Mouse (Mus musculus) liver, embryonic 11.5 days (tissue): ENCODE data around the gene Oxa1l. TPM values are rescaled to one million over a fixed set of nuclear protein-coding genes. Genes with fewer than 3 reads are reported as not detected.

Experiments used
- ATAC-seq: fragments of 200-750 bp; cut with Nextera tagmentation; replicated peaks from 2 replicates; pipeline ENCODE4 v1.8.0; 2017; ENCODE audit warnings: moderate number of reproducible peaks, mild to moderate bottlenecking, moderate TSS enrichment, moderate library complexity; ENCODE audit not compliant: low FRiP score
- DNase-seq: peaks from one replicate; pipeline ENCODE4 v3.0.0-alpha.2; 2017; ENCODE audit warnings: low spot score
- H3K27ac ChIP-seq: fragments of 300-500 bp; sonication (generic); 2 replicates; pipeline ENCODE4 v1.5.1; 2014; ENCODE audit warnings: mild to moderate bottlenecking, low read depth, low read length, control low read depth
- H3K27me3 ChIP-seq: fragments of 300-500 bp; sonication (generic); replicated peaks from 2 replicates; pipeline ENCODE4 v1.6.1; 2014; ENCODE audit warnings: low read length, mixed read lengths; ENCODE audit not compliant: control insufficient read depth, insufficient read depth
- H3K36me3 ChIP-seq: fragments of 300-500 bp; sonication (generic); 2 replicates; pipeline ENCODE4 v1.6.1; 2014; ENCODE audit warnings: mild to moderate bottlenecking, low read length, moderate library complexity, mixed read lengths; ENCODE audit not compliant: control insufficient read depth, insufficient read depth
- H3K4me1 ChIP-seq: fragments of 300-500 bp; sonication (generic); replicated peaks from 2 replicates; pipeline ENCODE4 v1.6.1; 2014; ENCODE audit warnings: low read length, mixed read lengths; ENCODE audit not compliant: control insufficient read depth, insufficient read depth
- H3K4me2 ChIP-seq: fragments of 300-500 bp; sonication (generic); 2 replicates; pipeline ENCODE4 v1.6.1; 2014; ENCODE audit warnings: mild to moderate bottlenecking, control low read depth, moderate library complexity
- H3K4me3 ChIP-seq: fragments of 300-500 bp; sonication (generic); 2 replicates; pipeline ENCODE4 v1.5.1; 2014; ENCODE audit warnings: low read depth, low read length, control low read depth
- H3K9ac ChIP-seq: fragments of 300-500 bp; sonication (generic); 2 replicates; pipeline ENCODE4 v1.6.1; 2014; ENCODE audit warnings: low read depth, low read length, control low read depth
- H3K9me3 ChIP-seq: fragments of 300-500 bp; sonication (generic); 2 replicates; pipeline ENCODE4 v1.6.1; 2016; ENCODE audit warnings: low read length, inconsistent platforms, mixed read lengths; ENCODE audit not compliant: control insufficient read depth
- WGBS: fragments of 180-500 bp; shearing (Covaris S2); extraction: QIAGEN DNeasy Blood & Tissue Kit; methylation state at CpG from one replicate; pipeline ENCODE4 v1.1.7; 2014; 5-methylcytosine and 5-hydroxymethylcytosine counted together
- polyA plus RNA-seq: library from polyadenylated mRNA; unstranded; fragments of >200 nt; fragmentation: Nextera tagmentation; extraction: Ambion mirVana; gene quantifications from 2 replicates; pipeline ENCODE4 v1.2.1, GENCODE M21; 2014

The Oxa1l gene
- polyA plus RNA-seq, 1 experiment from 2014 or later = 42.3 TPM

DNA sequence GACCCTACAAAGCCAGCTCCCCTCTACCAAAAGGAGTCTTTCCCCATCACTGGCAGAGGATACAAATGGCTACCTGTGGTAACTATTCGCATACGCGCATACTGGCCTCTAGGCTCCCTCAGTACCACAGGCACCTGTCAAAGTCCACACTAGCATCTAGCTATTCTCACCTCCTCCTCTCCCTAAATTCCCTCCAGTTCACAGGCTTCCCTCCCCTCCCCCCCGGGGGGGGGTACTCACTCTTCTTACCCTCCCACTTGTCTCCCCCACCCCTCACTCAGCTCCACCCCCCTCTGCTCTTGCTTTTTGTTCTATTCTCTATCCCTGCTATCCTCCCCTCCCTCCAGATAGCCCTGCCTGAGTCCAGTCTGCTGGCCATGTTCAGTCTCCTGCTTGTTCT is 20.0 kb downstream of the Oxa1l start:
- Histone ChIP-seq H3K27me3 (no peaks in the 10 kb centered on the region), H3K4me1 (peaks cover 16% of the 10 kb centered on the region), H3K4me3 (no peak overlapping the region), H3K36me3 (no peaks in the 10 kb centered on the region; the same call in 1 of the 2 replicates), H3K9ac (no peak overlapping the region), H3K4me2 (no peak overlapping the region), H3K27ac (no peak overlapping the region), H3K9me3 (no peaks in the 10 kb centered on the region)
- 82% methylated on average over 4 of the region's 4 CpGs for WGBS
- DNase-seq = no peak
- no peak for ATAC-seq

DNA sequence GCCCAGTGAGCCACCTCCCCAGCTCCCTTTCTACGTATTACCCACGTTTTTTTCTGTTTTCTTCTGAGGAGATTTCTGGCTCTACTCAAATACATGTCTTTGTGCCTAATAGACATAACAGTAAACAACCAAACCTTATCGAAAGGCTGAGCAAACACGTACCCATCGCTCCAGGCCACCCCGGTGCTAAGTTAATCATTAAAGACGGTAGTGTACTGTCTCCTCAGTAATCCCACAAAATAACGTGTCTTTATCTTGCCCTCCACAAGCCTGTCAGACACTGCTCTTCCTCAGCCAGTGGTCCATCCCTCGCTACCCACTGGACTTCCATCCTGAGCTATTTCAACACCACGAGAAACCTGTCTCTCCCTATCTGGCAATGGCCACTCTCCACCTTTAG is 21.2 kb downstream of the Oxa1l start:
- H3K27me3 ChIP-seq = no peaks in the 10 kb centered on the region
- H3K36me3 ChIP-seq = no peaks in the 10 kb centered on the region; the same call in 1 of the 2 replicates
- 69% methylated on average over 10 of the region's 10 CpGs for WGBS
- H3K9ac ChIP-seq = no peak overlapping the region
- no peak overlapping the region for H3K4me3 ChIP-seq
- 0 out of 2 replicates have a peak, but pooled peaks have one; percentile 18 for ATAC-seq
- H3K4me2 ChIP-seq = peak overlapping the region; percentile 16
- no peak overlapping the region for H3K27ac ChIP-seq
- no peaks in the 10 kb centered on the region for H3K9me3 ChIP-seq
- H3K4me1 ChIP-seq = peaks cover 16% of the 10 kb centered on the region
- no peak for DNase-seq

DNA sequence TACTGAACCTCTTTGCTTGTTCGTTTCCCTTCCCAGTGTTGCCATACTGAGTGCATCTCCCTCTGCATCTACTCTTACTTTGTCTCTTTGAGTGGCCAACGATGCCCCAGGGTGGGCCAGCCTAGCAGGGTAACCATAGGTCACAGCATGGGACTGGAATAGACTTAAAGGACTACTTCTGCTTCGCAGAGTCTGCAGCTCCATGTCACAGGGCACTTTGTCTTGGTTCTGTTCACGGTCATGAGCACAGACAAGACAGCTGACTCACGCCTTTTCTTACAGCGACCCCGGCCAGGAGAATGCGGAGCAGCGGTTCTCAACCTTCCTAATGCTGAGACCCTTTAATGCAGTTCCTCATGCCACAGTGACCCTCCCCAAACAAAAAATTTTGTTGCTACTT is 22.0 kb downstream of the Oxa1l start:
- WGBS = 77% methylated on average over 9 of the region's 9 CpGs
- no peak for DNase-seq

DNA sequence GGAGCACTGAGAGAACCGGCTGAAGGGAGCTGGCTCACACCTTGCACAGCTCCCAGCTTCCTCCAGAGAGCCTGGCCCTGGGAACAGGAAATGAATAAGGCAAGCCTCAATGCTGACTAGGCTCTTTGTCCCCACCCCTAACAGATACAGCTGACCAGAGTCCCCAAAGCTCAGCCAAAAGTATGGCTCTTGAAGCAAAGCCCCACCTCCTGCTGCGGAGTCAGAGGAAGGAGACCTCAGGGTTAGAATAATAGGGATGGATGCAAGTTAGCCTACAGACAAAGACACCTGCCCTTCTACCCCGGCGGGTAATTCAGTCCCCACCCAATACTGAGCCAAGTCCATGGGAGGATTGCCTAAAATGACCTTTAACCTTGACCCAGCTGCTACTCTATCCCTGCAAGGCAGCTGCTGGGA is 22.7 kb downstream of the Oxa1l start:
- H3K27ac ChIP-seq = no peak overlapping the region
- no peak overlapping the region for H3K9ac ChIP-seq
- no peaks in the 10 kb centered on the region for H3K9me3 ChIP-seq
- no peaks in the 10 kb centered on the region; the same call in 1 of the 2 replicates for H3K36me3 ChIP-seq
- DNase-seq (no peak), ATAC-seq (peak; percentile 46)
- WGBS = 41% methylated on average over 4 of the region's 4 CpGs
- H3K4me3 ChIP-seq = no peak overlapping the region
- H3K4me1 ChIP-seq = peaks cover 16% of the 10 kb centered on the region
- no peaks in the 10 kb centered on the region for H3K27me3 ChIP-seq
- H3K4me2 ChIP-seq = no peak overlapping the region

More for the DNA sequence above, 22.0 kb downstream of the Oxa1l start:
- H3K4me1 ChIP-seq = peaks cover 16% of the 10 kb centered on the region
- H3K4me3 ChIP-seq = no peak overlapping the region
- no peak overlapping the region for H3K4me2 ChIP-seq
- H3K27ac ChIP-seq = no peak overlapping the region; the same call in 1 of the 2 replicates
- H3K9ac ChIP-seq = no peak overlapping the region
- H3K9me3 ChIP-seq = no peaks in the 10 kb centered on the region
- no peaks in the 10 kb centered on the region for H3K27me3 ChIP-seq
- H3K36me3 ChIP-seq = no peaks in the 10 kb centered on the region; the same call in 1 of the 2 replicates
- no peak for ATAC-seq

DNA sequence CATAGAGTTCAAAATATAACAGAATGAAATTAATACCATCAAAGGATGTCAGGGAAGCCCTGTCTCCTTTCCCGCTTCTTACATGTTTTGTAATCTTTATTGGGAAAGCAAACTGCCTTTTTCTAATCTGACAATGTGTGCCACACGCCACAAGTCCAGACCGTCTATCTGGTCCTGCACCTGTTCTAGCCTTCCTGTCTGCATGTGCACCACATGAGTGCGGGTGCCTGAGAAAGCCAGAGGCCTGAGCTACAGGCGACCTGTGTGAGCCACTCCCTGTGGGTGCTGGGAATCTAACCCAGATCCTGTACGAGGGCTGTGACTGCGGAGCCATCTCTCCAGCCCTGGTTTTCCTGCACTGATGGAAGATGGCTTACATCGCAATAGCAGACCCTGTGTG is 23.8 kb downstream of the Oxa1l start:
- Histone ChIP-seq H3K9ac (no peak overlapping the region), H3K4me1 (peaks cover 16% of the 10 kb centered on the region), H3K9me3 (no peaks in the 10 kb centered on the region), H3K27ac (no peak overlapping the region), H3K4me3 (no peak overlapping the region), H3K4me2 (no peak overlapping the region), H3K27me3 (no peaks in the 10 kb centered on the region), H3K36me3 (no peaks in the 10 kb centered on the region; the same call in 1 of the 2 replicates)
- no peak for ATAC-seq
- WGBS = 71% methylated on average over 8 of the region's 8 CpGs
- no peak for DNase-seq

DNA sequence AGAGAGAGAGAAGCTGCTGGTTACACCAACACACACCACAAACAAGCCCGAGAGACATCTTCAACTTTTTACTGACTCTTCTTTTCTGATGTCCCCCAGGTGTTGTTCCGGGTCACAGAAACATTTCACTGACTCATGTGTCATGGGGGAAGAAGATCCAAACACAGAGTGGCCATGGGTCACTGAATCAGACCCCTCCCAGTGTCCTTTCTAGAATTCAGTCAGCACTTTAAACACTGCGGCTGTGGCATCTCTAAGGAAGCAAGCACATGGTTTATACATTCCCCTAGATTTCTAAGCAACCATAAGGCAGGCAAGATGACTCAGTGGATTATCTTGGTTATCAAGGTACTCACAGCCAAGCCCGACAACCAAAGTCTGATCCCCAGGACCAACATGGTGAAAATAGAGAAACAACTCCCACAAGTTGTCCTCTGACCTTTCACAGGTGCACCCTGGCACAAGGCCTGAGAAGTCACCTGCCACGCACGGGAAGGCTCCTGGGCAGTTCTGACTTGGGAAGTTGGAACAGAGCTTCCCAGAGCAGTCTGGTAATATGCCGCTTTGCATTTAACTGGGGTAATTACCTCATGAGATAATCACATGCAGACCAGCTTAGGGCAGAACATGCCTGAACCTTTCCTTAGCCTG is 25.5 kb downstream of the Oxa1l start:
- Histone ChIP-seq H3K27me3 (no peaks in the 10 kb centered on the region), H3K27ac (no peak overlapping the region), H3K4me2 (no peak overlapping the region), H3K9me3 (no peaks in the 10 kb centered on the region), H3K4me1 (peaks cover 16% of the 10 kb centered on the region), H3K36me3 (no peaks in the 10 kb centered on the region; the same call in 1 of the 2 replicates), H3K4me3 (no peak overlapping the region), H3K9ac (no peak overlapping the region)
- 80% methylated on average over 7 of the region's 7 CpGs for WGBS
- ATAC-seq (no peak), DNase-seq (no peak)

DNA sequence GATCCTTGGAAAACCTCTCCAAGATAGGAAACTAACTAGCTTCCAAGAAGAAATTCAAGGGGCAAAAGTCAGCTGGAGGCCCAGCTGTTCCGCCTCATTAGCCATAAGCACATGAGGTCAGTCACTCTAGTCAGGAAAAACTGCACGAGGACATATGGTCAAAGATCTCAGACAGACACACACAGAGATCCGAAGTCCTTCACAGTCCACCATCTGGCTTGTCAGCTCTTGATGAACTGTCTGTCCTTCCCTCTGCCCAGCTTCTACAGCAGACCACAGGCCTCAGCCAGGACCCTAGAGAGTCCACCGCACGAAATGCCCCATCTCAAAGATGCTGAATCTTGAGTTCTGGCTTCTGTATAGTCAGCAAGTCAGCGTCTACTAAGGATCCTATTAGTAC is 26.9 kb downstream of the Oxa1l start:
- Histone ChIP-seq H3K27me3 (no peaks in the 10 kb centered on the region), H3K4me2 (no peak overlapping the region), H3K9me3 (no peaks in the 10 kb centered on the region), H3K4me3 (no peak overlapping the region), H3K4me1 (peaks cover 11% of the 10 kb centered on the region), H3K36me3 (no peaks in the 10 kb centered on the region; the same call in 1 of the 2 replicates), H3K9ac (no peak overlapping the region), H3K27ac (no peak overlapping the region)
- 77% methylated on average over 6 of the region's 6 CpGs for WGBS
- ATAC-seq (no peak), DNase-seq (no peak)

DNA sequence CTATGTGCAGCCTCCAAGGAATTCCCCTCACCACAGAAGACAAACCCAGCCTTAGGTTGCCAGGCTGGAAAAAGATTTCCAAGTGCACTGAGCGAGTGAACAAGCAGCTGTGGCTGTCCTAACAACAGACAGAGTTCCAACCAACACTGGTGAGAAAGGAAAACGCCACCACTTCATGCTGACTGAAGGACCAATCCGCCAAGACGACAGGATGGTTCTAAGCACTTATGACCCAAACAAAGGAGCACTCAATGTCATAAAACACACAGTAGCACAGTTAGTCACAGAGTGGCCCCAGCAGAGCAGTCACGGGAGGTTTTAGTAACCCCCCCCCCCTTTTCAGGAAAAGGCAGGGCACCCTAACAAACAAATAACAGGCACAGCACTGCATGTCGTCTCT is 30.2 kb downstream of the Oxa1l start:
- no peak for ATAC-seq
- no peak overlapping the region for H3K27ac ChIP-seq
- no peak overlapping the region for H3K4me2 ChIP-seq
- H3K36me3 ChIP-seq = no peaks in the 10 kb centered on the region; the same call in 1 of the 2 replicates
- H3K9ac ChIP-seq = no peak overlapping the region
- H3K27me3 ChIP-seq = no peaks in the 10 kb centered on the region
- 74% methylated on average over 6 of the region's 6 CpGs for WGBS
- no peak overlapping the region for H3K4me3 ChIP-seq
- no peaks in the 10 kb centered on the region for H3K4me1 ChIP-seq
- H3K9me3 ChIP-seq = no peaks in the 10 kb centered on the region
- DNase-seq = no peak

DNA sequence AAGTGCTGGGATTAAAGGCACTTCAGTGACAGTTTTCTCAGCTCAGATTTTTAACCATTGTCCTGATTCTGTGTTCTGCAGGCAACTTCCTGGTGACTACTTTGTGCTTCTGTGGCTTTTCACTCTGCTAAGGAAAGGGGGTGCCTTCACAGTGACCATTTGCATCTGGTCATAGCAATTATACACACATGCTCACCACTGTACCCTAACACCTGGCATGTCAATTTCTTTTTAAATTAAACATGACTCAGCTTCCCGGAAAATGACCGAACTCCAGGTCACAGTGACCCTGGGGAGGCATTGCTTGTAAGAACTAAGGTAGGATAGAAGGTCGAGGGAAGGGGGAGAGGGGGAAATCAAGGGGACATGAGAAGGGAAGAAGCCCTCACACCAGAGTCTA is 33.2 kb downstream of the Oxa1l start:
- DNase-seq (no peak), ATAC-seq (no peak)
- H3K9me3 ChIP-seq = no peaks in the 10 kb centered on the region
- H3K4me1 ChIP-seq = no peaks in the 10 kb centered on the region
- no peak overlapping the region for H3K9ac ChIP-seq
- H3K36me3 ChIP-seq = no peaks in the 10 kb centered on the region
- no peaks in the 10 kb centered on the region for H3K27me3 ChIP-seq
- H3K4me3 ChIP-seq = no peak overlapping the region
- no peak overlapping the region for H3K27ac ChIP-seq
- 66% methylated on average over 3 of the region's 3 CpGs for WGBS
- H3K4me2 ChIP-seq = no peak overlapping the region
